Mouse (Mus musculus): ENCODE results near the gene Tcf20. TPM values are rescaled to one million over a fixed set of nuclear protein-coding genes. Genes with fewer than 3 reads are reported as not detected.
"Not testable (repeated sequence)": the region's sequence is repeated elsewhere in the genome, so short reads cannot be mapped to it uniquely, and the experiment has no call there.

Gene Tcf20
- total RNA-seq, 2 experiments from 2014 or later: 60.7 to 67.9 TPM

DNA sequence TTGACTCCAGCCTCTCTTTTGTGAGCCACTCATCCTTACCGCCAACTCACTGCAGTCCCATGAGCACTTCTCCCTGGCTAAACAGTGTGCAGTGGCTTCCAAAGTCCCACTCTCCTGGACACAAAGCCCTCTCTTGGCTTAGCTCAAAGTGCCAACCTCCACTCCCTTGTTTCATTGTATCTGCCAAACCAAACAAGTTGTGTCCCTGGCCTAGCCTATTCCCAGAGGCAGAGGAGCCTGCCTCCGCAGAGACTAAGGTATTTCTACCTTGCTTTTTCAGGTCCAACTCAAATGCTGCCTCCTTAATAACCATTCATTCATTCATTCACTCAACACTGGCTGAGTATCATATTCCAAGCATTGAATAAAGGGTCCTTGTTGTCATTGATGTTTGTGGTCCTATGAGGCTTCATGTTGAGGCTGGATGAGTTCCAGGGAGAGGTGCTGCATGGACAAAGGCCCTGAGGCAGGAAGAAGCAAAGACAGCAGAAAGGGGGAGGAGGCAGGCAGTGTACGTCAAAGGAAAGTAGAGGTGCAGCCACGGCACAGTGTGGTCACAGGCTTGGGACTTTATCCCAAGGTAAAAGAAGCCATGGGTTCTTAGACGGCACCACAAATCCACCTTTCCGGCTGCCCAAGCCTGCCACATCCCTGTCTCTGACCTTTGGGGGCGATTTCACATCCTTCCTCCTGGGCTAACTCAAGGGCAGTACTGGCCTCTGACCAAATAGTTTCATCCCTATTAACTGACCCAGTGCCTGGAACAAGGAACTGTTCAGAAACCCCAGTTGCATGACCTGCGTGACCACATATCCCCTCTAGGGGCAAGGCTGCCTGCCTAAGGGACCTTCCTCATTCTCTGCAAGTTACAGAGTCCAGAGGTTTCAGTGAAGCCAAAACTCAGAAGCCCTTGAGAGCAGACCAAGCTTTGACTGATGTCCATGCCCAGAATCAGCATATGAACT is 82.0 kb downstream of the Tcf20 start:
- no peak for DNase-seq
- intact Hi-C loops (cut with DNase I): loop anchor here (2.0 kb wide), 1 partner anchor 131 kb away; no protein-coding TSS in a partner anchor

DNA sequence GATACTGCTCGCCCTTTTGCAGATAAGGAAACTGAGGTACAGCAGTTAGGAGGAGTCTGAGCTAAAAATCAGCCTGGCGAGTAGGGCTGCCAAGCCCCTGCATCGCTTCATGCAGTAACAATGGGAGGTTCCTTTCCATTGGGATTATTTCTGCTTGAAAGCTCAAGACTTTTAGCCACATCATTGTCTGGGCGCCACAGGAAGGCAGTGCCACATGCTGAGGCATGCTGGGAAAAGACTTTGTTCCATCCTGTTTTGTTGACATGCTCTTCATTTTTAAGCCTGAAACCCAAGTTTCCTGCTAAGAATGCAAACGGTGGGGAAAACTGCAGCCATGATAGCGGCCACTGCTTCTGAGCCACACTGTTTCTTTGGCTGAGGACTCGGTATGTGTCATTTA is 83.1 kb downstream of the Tcf20 start:
- intact Hi-C loops (cut with DNase I): loop anchor here (5.0 kb wide), 1 partner anchor 193 kb away; no protein-coding TSS in a partner anchor
- no peak for DNase-seq

DNA sequence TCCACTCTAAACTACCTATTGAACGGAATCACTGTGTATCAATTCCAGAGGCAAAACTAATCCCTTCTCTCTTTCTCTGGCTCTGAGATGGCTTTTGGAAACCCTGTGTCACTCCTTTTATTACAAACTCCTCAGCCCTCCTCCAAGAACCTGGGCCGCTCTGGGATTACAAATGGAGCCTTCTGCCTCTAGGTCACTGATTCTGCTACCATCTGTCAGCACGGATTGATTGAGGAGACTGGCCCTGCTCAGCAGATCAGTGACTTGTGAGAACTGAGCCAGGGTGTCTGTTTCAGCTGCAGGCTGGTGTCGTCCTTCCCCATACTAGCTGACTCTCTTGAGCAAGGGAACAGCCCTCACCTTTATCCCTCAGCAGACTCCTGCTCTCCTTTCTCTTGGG is 85.2 kb downstream of the Tcf20 start:
- intact Hi-C loops (cut with DNase I): loop anchor here (5.0 kb wide), 1 partner anchor 195 kb away; no protein-coding TSS in a partner anchor
- no peak for DNase-seq

DNA sequence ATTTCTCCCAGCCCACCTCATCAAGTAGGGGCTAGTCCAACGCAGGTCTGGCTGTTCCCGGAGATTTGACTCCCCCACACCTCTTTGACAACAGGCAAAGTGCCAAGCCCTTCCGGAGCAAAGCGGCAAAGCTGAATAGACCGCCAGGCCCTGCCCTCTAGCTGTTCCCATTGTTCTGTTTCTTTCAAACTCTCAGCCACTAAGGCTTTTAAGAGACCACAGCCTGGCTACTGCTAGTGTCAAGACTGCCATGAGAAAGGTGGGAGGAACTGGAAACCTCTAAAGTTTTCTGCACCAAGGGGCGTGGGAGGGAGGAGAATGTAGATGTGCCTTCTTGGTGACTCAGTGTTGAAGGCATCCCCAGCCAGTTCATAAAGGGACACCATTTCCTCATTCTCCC is 86.4 kb downstream of the Tcf20 start:
- intact Hi-C loops (cut with DNase I): loop anchor here (5.0 kb wide), 1 partner anchor 196 kb away; no protein-coding TSS in a partner anchor
- peak; percentile 25 to 38 for DNase-seq

DNA sequence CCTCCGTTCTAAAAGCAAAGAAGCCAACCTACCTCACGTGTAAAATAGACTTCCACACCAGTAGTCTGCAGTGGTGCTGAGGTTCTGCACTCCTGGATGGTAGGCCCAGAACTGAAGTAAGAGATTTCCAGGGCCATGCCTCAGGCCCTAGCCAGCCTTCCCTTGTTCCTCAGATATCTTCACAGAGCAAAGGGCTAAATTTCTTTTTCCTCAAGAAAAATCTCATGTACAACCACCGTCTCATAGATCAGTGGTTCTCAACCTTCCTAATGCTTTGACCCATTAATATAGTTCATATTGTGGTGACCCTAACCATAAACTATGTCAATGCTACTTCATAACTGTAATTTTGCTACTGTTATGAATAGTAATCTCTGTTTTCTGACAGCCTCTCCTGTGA is 87.3 kb downstream of the Tcf20 start:
- DNase-seq: no peak
- intact Hi-C loops (cut with DNase I): loop anchor here (5.0 kb wide), 1 partner anchor 197 kb away; no protein-coding TSS in a partner anchor

DNA sequence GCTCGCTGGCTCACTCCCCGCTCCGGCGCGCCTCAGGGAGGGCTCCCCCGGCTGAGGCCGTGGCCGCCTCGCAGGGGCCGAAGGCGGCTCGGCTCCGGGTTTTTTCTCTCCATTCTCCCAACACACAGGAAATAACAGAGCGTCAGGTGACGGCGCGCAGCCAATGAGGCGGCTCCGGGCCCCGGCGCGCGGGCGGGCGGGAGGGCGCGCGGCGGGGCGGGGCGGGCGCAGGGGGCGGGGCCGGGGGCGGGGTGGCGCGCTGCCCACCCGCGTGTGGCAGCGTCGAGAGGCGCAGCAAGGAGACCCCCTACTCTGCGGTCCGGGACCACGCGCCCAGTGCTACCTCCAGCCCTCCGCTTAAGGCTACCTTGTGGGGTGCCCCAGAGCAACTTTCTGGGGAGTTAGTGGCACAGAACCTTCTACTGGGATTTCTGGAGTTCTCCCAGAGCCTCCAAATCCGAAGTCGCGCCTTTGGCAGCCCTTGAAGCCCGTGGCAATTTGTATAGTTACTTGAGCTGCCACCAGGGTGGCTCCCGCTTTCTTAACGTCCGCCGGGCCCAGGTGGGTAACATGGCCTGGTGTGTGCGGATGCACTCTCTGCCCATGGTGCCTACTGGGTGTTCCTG is 87.9 kb downstream of the Tcf20 start:
- intact Hi-C loops (cut with DNase I): loop anchor here (5.0 kb wide), 1 partner anchor 198 kb away; no protein-coding TSS in a partner anchor
- DNase-seq: peak; percentile 89 to 90

DNA sequence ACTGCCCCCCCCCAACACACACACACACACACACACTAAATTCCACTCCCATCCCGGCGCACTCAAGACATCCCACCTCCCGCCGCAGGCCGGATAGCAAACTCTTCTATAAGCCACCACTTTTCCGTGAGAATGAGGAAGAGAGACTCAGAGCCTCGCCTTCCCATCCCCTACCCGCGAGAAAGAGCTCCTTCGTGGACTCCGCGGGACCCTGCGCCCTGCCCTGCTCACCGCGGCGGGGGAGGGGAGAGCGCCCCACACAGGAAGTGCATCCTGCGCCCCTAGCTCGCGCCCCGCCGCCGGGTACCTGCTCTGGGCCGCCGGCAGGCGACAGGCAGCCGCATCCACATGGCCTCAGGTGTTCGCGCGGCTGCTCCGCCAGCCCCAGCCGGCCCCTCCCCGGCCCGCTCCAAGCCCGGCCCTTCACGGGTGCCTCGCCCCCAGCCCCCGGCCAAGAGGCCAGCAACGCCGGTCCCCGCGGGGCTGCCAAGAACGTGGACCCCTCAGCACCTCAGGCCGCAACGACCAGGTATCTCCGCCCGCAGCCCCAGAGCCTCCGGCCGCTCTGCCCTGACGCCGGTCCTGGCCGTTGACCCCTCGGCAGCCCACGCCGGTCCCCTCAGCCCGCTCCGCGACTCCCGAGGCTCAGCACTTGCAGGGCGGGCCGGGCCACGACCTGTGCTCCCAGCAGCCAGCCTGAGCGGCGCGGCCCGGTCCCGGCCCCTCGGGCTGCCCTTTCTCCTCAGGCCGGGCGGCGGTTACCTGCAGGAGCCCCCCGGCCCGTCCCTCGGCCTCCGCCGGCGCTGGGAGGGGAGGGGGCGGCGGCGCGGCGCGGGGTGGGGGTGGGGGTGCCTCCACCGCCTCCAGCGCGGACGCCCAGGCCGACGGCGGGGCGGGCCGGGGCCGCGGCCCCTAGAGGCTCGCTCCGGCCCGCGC is 88.7 kb downstream of the Tcf20 start:
- DNase-seq: peak; percentile 43 to 62
- intact Hi-C loops (cut with DNase I): no loop called here

DNA sequence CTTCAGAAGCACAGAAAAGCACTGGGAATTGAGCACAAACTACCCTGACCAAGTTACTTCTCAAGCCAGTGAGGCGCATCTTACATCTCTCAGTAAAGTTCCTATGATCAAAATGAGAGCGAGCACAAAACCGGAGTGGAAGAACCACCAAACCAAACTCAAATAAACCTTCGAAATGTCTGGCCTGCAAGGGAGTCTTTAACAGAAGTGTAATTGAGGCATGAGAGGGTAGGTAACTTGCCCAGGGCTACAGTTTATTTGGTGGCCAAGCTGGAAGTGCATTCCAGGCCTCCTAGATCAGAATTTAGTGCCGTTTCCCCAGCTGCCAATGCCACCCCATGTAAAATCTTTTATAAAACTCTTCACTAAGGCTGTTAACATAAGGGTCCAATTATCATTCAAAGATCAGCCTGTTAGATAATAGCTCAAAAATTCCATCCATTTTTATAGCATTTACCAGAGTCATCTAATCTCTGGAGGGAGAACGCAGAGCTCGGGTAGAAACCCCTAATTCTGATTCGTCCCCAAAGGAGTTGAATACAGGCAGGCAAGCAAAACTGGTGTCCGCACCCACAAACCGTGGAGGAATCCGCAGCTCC is 89.4 kb downstream of the Tcf20 start:
- DNase-seq: no peak
- intact Hi-C loops (cut with DNase I): no loop called here

DNA sequence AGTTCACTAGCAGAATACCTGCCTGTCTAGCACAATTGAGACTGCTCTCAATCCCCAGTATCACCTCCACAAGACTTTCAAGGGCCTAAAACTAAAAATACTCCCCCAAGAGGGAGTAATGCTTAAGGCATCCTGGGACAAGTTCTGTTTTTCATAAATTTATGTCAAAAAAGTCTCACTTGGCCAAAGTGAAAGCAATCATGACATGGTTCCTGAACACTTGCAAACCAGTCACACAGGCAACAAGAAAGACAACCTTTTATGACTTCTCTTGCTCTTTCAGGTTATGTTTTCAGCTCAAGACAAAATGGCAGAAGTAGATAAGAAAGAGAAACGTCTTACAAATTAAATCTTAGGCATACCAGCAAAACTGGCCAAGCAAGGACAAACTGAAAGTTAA is 91.3 kb downstream of the Tcf20 start:
- intact Hi-C loops (cut with DNase I): no loop called here
- DNase-seq: no peak

DNA sequence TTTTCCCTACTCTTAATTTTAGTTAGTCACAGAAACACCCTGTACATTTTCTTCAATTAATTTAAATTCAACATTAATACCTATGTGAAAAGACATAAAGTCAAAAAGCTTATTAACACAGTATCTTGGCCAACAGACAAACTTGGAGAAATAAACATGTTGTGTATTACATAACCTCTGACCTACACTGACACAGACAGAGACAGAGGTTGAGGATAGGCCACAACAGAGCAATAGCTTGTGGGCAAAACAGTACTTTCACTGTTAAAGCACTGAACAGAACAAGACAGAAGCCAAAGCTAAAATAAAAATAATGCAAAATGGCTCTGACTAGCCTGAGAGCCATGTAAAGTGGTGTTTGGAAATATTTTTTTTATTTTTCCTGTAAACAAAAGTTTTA is 97.2 kb downstream of the Tcf20 start:
- DNase-seq: no peak
- intact Hi-C loops (cut with DNase I): no loop called here

DNA sequence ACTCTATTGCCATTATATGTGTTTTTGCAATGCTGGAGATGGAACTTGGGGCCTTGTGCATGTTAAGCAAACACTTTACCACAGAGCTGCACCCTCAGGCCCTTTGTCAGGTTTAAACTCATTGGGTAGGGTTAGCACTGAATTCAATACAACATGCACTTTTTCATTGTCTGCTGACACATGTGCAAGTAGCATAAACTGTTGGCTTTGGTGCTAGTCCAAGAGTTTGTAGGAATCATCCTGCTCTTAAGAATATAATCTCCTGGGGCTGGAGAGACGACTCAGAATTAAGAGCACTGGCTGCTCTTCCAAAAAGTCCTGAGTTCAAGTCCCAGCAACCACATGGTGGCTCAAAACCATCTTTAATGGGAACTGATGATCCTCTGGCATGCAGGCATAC is 98.2 kb downstream of the Tcf20 start:
- DNase-seq: no peak
- intact Hi-C loops (cut with DNase I): no loop called here

DNA sequence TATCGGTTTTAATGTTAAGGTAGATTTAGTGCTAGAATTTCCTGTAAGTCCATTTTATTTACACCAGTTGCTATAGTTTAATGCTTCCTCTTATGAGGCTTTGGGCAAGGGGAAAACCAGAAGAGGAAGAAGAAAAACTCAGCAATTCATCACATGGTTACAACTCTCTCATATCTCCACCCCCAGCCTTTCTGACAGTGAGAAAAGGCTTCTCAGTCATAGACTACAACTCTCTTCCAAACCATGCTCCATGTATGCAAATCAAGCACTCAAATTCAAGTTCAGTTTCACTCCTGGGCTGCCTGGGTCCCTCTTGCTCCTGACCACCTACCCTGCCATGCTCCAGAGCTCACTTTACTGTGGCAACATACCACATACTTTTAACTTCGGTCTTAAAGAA is 99.2 kb downstream of the Tcf20 start:
- DNase-seq: no peak
- intact Hi-C loops (cut with DNase I): no loop called here

DNA sequence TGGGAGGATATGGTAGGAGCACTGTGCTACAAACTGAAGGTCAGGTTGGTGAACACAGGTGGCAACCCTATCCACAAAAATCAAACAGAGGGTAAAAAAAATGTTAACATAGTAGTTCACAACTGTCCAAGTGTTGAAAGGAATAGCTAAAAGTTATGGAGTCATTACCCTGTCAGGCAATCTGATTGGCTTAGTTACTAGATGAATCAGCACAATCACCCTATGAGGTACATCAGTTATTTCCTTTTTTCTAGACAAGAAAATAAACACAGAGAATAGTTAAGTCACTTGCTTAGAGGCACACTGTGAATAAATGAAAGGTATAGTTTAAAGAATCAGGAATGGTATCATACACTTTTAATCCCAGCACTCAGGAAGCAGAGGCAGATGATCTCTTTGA is 110.4 kb downstream of the Tcf20 start:
- no peak for DNase-seq
- intact Hi-C loops (cut with DNase I): no loop called here

DNA sequence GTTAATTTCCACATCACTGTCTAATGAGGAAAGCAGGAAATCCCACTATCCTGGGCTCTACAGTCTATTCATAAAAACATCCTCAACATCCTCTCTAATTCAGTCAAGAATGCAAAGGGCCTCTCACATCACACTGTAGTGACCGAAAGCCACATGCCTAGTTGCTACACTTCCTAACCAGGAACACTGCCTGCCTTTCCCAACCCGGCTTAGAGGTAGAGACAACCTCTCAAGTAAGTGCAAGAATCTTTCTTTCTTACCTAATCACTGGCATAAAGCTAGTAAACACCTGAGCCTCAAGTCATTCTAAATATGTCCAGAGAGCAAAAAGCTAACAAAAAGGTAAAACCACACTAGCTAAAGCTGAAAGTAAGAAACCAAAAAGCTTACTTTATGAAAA is 110.8 kb downstream of the Tcf20 start:
- intact Hi-C loops (cut with DNase I): no loop called here
- no peak for DNase-seq

DNA sequence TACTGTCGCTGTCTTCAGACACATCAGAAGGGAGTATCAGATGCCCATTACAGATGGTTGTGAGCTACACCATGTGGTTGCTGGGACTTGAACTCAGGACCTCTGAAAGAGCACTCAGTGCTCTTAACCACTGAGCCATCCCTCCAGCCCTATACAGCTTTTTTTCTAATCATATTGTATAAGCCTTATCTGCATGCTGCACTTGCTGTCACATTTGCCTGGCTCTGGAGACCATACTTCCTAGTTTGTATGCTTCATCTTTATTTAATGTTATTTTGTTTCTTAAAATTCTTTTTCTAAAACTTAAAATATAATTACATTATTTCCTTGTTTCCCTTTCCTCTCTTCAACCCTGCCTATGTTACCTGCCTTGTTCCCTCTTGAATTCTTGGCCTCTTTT is 115.6 kb downstream of the Tcf20 start:
- intact Hi-C loops (cut with DNase I): no loop called here
- no peak for DNase-seq

DNA sequence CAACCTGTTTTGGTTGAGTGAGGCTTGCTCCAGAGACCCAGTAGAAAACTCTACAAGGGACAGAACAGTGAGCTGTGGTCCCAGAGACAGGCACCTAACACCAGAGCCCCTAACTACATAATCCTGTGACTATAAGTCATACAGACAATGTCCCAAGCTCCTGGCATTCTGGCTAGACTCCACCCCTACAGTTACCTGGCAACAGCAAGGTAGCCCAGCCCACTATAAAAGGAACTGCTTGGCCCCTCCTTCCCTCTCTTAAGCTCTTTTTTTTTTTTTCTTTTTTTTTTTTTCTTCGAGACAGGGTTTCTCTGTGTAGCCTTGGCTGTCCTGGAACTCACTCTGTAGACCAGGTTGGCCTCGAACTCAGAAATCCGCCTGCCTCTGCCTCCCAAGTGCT is 121.4 kb downstream of the Tcf20 start:
- intact Hi-C loops (cut with DNase I); DNase-seq: not testable (repeated sequence)

DNA sequence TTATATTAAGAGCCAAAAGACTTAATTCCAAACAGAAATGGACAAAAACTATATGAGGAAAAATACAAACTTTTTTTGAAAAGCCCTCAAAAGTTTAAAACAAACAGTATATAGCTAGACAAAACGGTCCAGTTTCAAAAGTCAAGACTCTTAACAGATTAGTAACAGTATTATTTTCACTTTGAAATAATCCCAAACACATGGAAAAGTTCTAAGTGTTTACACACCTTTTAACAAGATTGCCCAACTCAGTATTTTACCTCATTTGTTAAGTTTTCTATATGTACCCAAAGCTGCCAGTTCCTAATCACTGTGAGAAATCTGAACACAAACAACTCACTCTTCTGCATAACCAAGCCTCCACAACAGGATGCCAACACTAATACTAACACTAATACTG is 124.0 kb downstream of the Tcf20 start:
- intact Hi-C loops (cut with DNase I): no loop called here
- DNase-seq: no peak

DNA sequence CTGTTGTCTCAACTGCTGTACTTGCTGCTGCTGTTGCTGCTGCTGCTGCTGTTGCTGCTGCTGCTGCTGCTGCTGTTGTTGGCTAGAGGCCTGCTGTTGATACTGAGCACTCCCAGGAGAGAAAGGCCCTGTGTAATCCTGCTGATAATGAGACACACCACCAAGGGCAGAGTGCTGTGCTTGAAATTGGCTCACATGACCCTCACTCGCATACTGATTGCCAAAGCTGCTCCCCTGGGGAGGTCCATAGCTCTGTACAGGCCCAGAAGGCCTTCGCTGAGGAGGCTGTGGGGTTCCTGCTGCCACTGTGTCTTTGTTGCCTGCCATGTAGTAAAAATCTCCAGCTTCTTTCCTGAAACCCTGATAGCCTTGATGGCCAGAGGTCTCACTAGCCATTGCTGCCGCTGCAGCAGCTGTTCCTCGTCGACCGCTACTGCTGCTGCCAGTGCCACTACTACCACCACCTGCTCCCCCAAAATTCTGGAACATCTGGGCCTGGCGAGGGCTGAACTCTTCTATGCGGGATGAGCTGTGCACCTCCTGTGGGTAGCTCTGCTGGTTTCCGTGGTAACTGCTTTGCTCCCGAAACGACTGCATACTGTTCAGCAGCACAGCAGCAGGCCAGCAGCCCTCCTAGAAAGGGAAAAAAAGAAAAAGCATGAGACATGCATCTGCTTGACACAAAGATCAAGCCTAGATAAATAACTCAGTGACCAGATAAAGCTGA is 130.9 kb downstream of the Tcf20 start:
- DNase-seq: peak; percentile 37 to 47
- intact Hi-C loops (cut with DNase I): no loop called here

DNA sequence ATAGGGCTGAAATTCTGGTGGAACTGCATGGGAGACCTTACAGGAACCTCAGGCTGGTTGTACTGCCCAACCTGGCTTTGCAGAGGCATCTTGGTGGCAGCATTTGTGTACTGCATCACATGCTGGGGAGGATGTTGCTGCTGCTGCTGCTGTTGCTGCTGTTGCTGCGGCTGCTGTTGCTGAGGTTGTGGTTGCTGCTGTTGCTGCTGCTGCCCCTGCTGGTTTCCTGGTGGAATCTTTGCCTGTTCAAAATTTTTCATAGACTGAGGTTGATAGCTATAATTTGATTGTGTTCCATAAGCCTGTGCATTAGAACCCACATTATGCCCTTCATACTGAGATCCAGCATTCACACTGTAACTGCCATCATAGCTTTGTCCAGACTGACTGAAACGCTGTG is 131.6 kb downstream of the Tcf20 start:
- intact Hi-C loops (cut with DNase I): no loop called here
- no peak for DNase-seq

DNA sequence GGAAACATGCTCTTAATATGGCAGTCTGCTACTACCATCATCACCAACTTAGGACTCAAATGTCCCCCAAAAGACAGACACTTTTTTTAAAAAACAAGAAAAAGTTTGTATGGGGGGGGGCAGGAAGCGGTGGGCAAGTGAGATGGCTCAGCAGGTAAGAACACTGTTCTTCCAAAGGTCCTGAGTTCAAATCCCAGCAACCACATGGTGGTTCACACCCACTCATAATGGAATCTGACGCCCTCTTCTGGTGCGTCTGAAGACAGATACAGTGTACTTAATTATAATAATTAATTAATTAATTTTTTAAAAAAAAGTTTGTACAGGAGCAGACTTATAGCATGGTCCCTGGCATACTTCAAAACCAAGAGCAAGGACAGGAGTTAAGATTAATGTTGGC is 148.5 kb downstream of the Tcf20 start:
- no peak for DNase-seq
- intact Hi-C loops (cut with DNase I): no loop called here
